Mouse (Mus musculus) frontal cortex, postnatal 25 days (tissue): Measurements from ENCODE around the gene Tmem151a.
"Not testable (repeated sequence)": the region's sequence is repeated elsewhere in the genome, so short reads cannot be mapped to it uniquely, and the experiment has no call there.

Experiments used
- DNase-seq, 2 experiments: peaks; one replicate each; pipeline ENCODE4 v3.0.0; 2022; ENCODE audit warnings: low spot score in 2 of 2

Tmem151a gene

GRCm38 (mm10) chr19:5094243-5094632 is 8.9 kb upstream of the Tmem151a start:
- DNase-seq, result peak; percentile 98 to 99

- DNase-seq, result no peak
These were observed 8.3 kb upstream of the Tmem151a start for GRCm38 (mm10) chr19:5093481-5094242.

GRCm38 (mm10) chr19:5092083-5092482 is 6.8 kb upstream of the Tmem151a start:
- no peak for DNase-seq

- DNase-seq, result no peak
These were observed 4.0 kb upstream of the Tmem151a start for GRCm38 (mm10) chr19:5089324-5089723.

GRCm38 (mm10) chr19:5087884-5088728 is 2.8 kb upstream of the Tmem151a start, which contains the start of gene Yif1a:
Gene Yif1a (plus strand): TSS chr19:5088538.
- DNase-seq, result peak; percentile 79 to 88

GRCm38 (mm10) chr19:5086533-5086932 is 1.2 kb upstream of the Tmem151a start:
- not testable (repeated sequence) for DNase-seq

GRCm38 (mm10) chr19:5084834-5085144 is 542 bp downstream of the Tmem151a start:
- DNase-seq, result no peak

- no peak for DNase-seq
These were observed 1.1 kb downstream of the Tmem151a start for GRCm38 (mm10) chr19:5083961-5084833.

- DNase-seq, result no peak
These were observed 2.7 kb downstream of the Tmem151a start for GRCm38 (mm10) chr19:5082596-5082995.

- no peak for DNase-seq
These were observed 3.3 kb downstream of the Tmem151a start for GRCm38 (mm10) chr19:5082005-5082404.

GRCm38 (mm10) chr19:5079279-5079678 is 6.1 kb downstream of the Tmem151a start:
- no peak for DNase-seq

- no peak for DNase-seq
These were observed 11.8 kb downstream of the Tmem151a start for GRCm38 (mm10) chr19:5073518-5073917.

GRCm38 (mm10) chr19:5073028-5073427 is 12.3 kb downstream of the Tmem151a start:
- no peak for DNase-seq

GRCm38 (mm10) chr19:5072389-5073019 is 12.8 kb downstream of the Tmem151a start:
- no peak for DNase-seq

- DNase-seq, result no peak
These were observed 13.6 kb downstream of the Tmem151a start for GRCm38 (mm10) chr19:5071545-5072369.

- DNase-seq, result no peak
These were observed 14.3 kb downstream of the Tmem151a start for GRCm38 (mm10) chr19:5071077-5071476.

GRCm38 (mm10) chr19:5069978-5070377 is 15.4 kb downstream of the Tmem151a start:
- no peak for DNase-seq

- no peak for DNase-seq
These were observed 15.8 kb downstream of the Tmem151a start for GRCm38 (mm10) chr19:5069486-5069885.

- no peak for DNase-seq
These were observed 16.6 kb downstream of the Tmem151a start for GRCm38 (mm10) chr19:5068570-5069234.
